Mouse (Mus musculus) liver, postnatal 0 days (tissue): ENCODE measurements at regions not wholly inside any gene's neighbourhood (a gene's known extent, or its start where the extent isn't known, plus 50 kb on each side); places are given as distances from the start of the nearest gene placed in this dataset.

Source experiments
- CTCF ChIP-seq: sonication (generic); IDR thresholded peaks from 2 replicates; pipeline ENCODE4 v1.5.1; 2016; ENCODE audit warnings: antibody characterized with exemption, low read depth
- EP300 ChIP-seq: IDR thresholded peaks from 2 replicates; pipeline ENCODE4 v1.6.1; 2016; ENCODE audit warnings: antibody characterized with exemption, low read depth, mild to moderate bottlenecking

GRCm38 (mm10) chr14:31963131-31963911 lies 65.5 kb upstream of the Galnt15 start:
- TF ChIP-seq CTCF (no peak), EP300 (0 out of 2 replicates have a peak, but pooled peaks have one; percentile 24)
